Mouse (Mus musculus) E14TG2a.4 (cell line): ENCODE data around the gene Cuedc2.

Experiments
- CTCF ChIP-seq: conservative IDR thresholded peaks from 2 replicates; pipeline ENCODE4 v1.5.1; 2014; ENCODE audit warnings: low read length
- NANOG ChIP-seq: IDR thresholded peaks from 2 replicates; pipeline ENCODE4 v1.6.1; 2014; ENCODE audit warnings: borderline replicate concordance, low read length, mixed read lengths
- POU5F1 ChIP-seq: IDR thresholded peaks from 2 replicates; pipeline ENCODE4 v1.6.1; 2014; ENCODE audit warnings: low read length, borderline replicate concordance

GRCm38 (mm10) chr19:46323716-46324115 lies 14.8 kb downstream of the Cuedc2 start:
- TF ChIP-seq CTCF (no peak), NANOG (no peak), POU5F1 (no peak)
